Mouse (Mus musculus): ENCODE results near the gene Gpank1.
A peak's percentile ranks its signal among the peaks of the same experiment; 100 is the strongest.

Gpank1 gene

GRCm38 (mm10) chr17:35162121-35162520 is 40.9 kb downstream of the Gpank1 start:
- no peak for DNase-seq

GRCm38 (mm10) chr17:35162730-35163129 is 41.5 kb downstream of the Gpank1 start:
- DNase-seq = peak; percentile 66

- peak; percentile 39 for DNase-seq
Observed at GRCm38 (mm10) chr17:35163326-35164081, 42.2 kb downstream of the Gpank1 start.

- DNase-seq = peak; percentile 49
Observed at GRCm38 (mm10) chr17:35164218-35164567, 42.9 kb downstream of the Gpank1 start.

- DNase-seq = peak; percentile 99
Observed at GRCm38 (mm10) chr17:35164568-35165450, 43.6 kb downstream of the Gpank1 start, which contains the start of gene Prrc2a. Prrc2a (minus strand) TSS chr17:35164897.

GRCm38 (mm10) chr17:35165451-35166155 is 44.3 kb downstream of the Gpank1 start:
- DNase-seq = peak; percentile 40

- peak; percentile 88 for DNase-seq
Observed at GRCm38 (mm10) chr17:35166352-35167035, 45.2 kb downstream of the Gpank1 start.

GRCm38 (mm10) chr17:35167794-35168193 is 46.5 kb downstream of the Gpank1 start:
- no peak for DNase-seq

GRCm38 (mm10) chr17:35168541-35169207 is 47.4 kb downstream of the Gpank1 start:
- DNase-seq = peak; percentile 51

GRCm38 (mm10) chr17:35172445-35173234 is 51.4 kb downstream of the Gpank1 start:
- no peak for DNase-seq

- DNase-seq = no peak
Observed at GRCm38 (mm10) chr17:35173329-35173728, 52.1 kb downstream of the Gpank1 start.

Measured in kidney, adult 9 months (tissue).